Mouse (Mus musculus): Measurements from ENCODE around the gene Cela3b. TPM values are rescaled to one million over a fixed set of nuclear protein-coding genes. Genes with fewer than 3 reads are reported as not detected.

The Cela3b gene
- total and polyA plus RNA-seq, 2 experiments from 2014 or later = not detected

- H3K4me2 ChIP-seq (ENCODE audit: low read depth, low read length, poor library complexity, severe bottlenecking) = no peak overlapping the region
- no peak overlapping the region for H3K4me3 ChIP-seq (ENCODE audit: low read depth, low read length)
- H3K27ac ChIP-seq (ENCODE audit: low read depth, low read length) = no peak overlapping the region
- H3K4me1 ChIP-seq (ENCODE audit: insufficient read depth, low read length) = no peaks in the 10 kb centered on the region
- ATAC-seq (ENCODE audit: low FRiP score) = no peak
- 73% methylated on average over 9 of the region's 9 CpGs for WGBS
- no peak overlapping the region for H3K9ac ChIP-seq (replicated peaks; ENCODE audit: low read length, poor library complexity, severe bottlenecking)
- H3K36me3 ChIP-seq (ENCODE audit: insufficient read depth, low read length) = no peaks in the 10 kb centered on the region
- TF ChIP-seq CTCF (IDR thresholded peaks at IDR 0.05) = no peak
- DNase-seq (ENCODE audit: low spot score) = no peak
- no peaks in the 10 kb centered on the region for H3K9me3 ChIP-seq (ENCODE audit: low read length)
- no peaks in the 10 kb centered on the region for H3K27me3 ChIP-seq (ENCODE audit: insufficient read depth, low read length)
Observed at GRCm38 (mm10) chr4:137393378-137394135, 36.8 kb downstream of the Cela3b start.

GRCm38 (mm10) chr4:137392874-137393273 is 37.5 kb downstream of the Cela3b start:
- no peak for DNase-seq (ENCODE audit: low spot score)
- TF ChIP-seq CTCF (IDR thresholded peaks at IDR 0.05) = no peak

GRCm38 (mm10) chr4:137391287-137391686 is 39.1 kb downstream of the Cela3b start:
- ATAC-seq (ENCODE audit: low FRiP score) (no peak), DNase-seq (ENCODE audit: low spot score) (no peak)
- WGBS = 89% methylated on average over 3 of the region's 3 CpGs
- Histone ChIP-seq H3K4me1 (ENCODE audit: insufficient read depth, low read length) (no peaks in the 10 kb centered on the region), H3K9ac (replicated peaks; ENCODE audit: low read length, poor library complexity, severe bottlenecking) (no peak overlapping the region), H3K27ac (ENCODE audit: low read depth, low read length) (no peak overlapping the region), H3K9me3 (ENCODE audit: low read length) (no peaks in the 10 kb centered on the region), H3K4me3 (ENCODE audit: low read depth, low read length) (no peak overlapping the region), H3K36me3 (ENCODE audit: insufficient read depth, low read length) (no peaks in the 10 kb centered on the region), H3K4me2 (ENCODE audit: low read depth, low read length, poor library complexity, severe bottlenecking) (no peak overlapping the region), H3K27me3 (ENCODE audit: insufficient read depth, low read length) (no peaks in the 10 kb centered on the region)
- TF ChIP-seq CTCF (IDR thresholded peaks at IDR 0.05) = peak; percentile 43

More at GRCm38 (mm10) chr4:137392874-137393273, 37.5 kb downstream of the Cela3b start:
- H3K9me3 ChIP-seq (ENCODE audit: low read length) = no peaks in the 10 kb centered on the region
- no peak overlapping the region for H3K4me2 ChIP-seq (ENCODE audit: low read depth, low read length, poor library complexity, severe bottlenecking)
- H3K36me3 ChIP-seq (ENCODE audit: insufficient read depth, low read length) = no peaks in the 10 kb centered on the region
- H3K27ac ChIP-seq (ENCODE audit: low read depth, low read length) = no peak overlapping the region
- H3K27me3 ChIP-seq (ENCODE audit: insufficient read depth, low read length) = no peaks in the 10 kb centered on the region
- WGBS = 88% methylated on average over 9 of the region's 9 CpGs
- no peaks in the 10 kb centered on the region for H3K4me1 ChIP-seq (ENCODE audit: insufficient read depth, low read length)
- H3K9ac ChIP-seq (replicated peaks; ENCODE audit: low read length, poor library complexity, severe bottlenecking) = no peak overlapping the region
- no peak overlapping the region for H3K4me3 ChIP-seq (ENCODE audit: low read depth, low read length)
- ATAC-seq (ENCODE audit: low FRiP score) = no peak

- H3K36me3 ChIP-seq (ENCODE audit: insufficient read depth, low read length) = no peaks in the 10 kb centered on the region
- no peak overlapping the region for H3K9ac ChIP-seq (replicated peaks; ENCODE audit: low read length, poor library complexity, severe bottlenecking)
- no peak for TF ChIP-seq CTCF (IDR thresholded peaks at IDR 0.05)
- H3K9me3 ChIP-seq (ENCODE audit: low read length) = no peaks in the 10 kb centered on the region
- ATAC-seq (ENCODE audit: low FRiP score) (no peak), DNase-seq (ENCODE audit: low spot score) (no peak)
- no peaks in the 10 kb centered on the region for H3K4me1 ChIP-seq (ENCODE audit: insufficient read depth, low read length)
- H3K4me2 ChIP-seq (ENCODE audit: low read depth, low read length, poor library complexity, severe bottlenecking) = no peak overlapping the region
- H3K27ac ChIP-seq (ENCODE audit: low read depth, low read length) = no peak overlapping the region
- no peak overlapping the region for H3K4me3 ChIP-seq (ENCODE audit: low read depth, low read length)
- WGBS = 90% methylated on average over 4 of the region's 4 CpGs
- H3K27me3 ChIP-seq (ENCODE audit: insufficient read depth, low read length) = no peaks in the 10 kb centered on the region
Observed at GRCm38 (mm10) chr4:137390196-137390595, 40.1 kb downstream of the Cela3b start.

GRCm38 (mm10) chr4:137388983-137389382 is 41.4 kb downstream of the Cela3b start:
- no peak for ATAC-seq (ENCODE audit: low FRiP score)
- no peak for TF ChIP-seq CTCF (IDR thresholded peaks at IDR 0.05)
- H3K4me1 ChIP-seq (ENCODE audit: insufficient read depth, low read length) = no peaks in the 10 kb centered on the region

GRCm38 (mm10) chr4:137388059-137388794 is 42.1 kb downstream of the Cela3b start:
- no peak for TF ChIP-seq CTCF (IDR thresholded peaks at IDR 0.05)
- peak overlapping the region; percentile 86 for H3K27ac ChIP-seq (ENCODE audit: low read depth, low read length)
- peak overlapping the region; percentile 83 for H3K4me2 ChIP-seq (ENCODE audit: low read depth, low read length, poor library complexity, severe bottlenecking)
- peak; percentile 97 for DNase-seq (ENCODE audit: low spot score)
- peak overlapping the region; percentile 70 for H3K9ac ChIP-seq (replicated peaks; ENCODE audit: low read length, poor library complexity, severe bottlenecking)
- H3K36me3 ChIP-seq (ENCODE audit: insufficient read depth, low read length) = no peaks in the 10 kb centered on the region
- peak overlapping the region; percentile 89 for H3K4me3 ChIP-seq (ENCODE audit: low read depth, low read length)
- no peaks in the 10 kb centered on the region for H3K9me3 ChIP-seq (ENCODE audit: low read length)
- peak; percentile 93 for ATAC-seq (ENCODE audit: low FRiP score)
- no peaks in the 10 kb centered on the region for H3K4me1 ChIP-seq (ENCODE audit: insufficient read depth, low read length)
- WGBS = 1% methylated on average over 46 of the region's 46 CpGs
- no peaks in the 10 kb centered on the region for H3K27me3 ChIP-seq (ENCODE audit: insufficient read depth, low read length)

More at GRCm38 (mm10) chr4:137388983-137389382, 41.4 kb downstream of the Cela3b start:
- H3K4me2 ChIP-seq (ENCODE audit: low read depth, low read length, poor library complexity, severe bottlenecking) = peak overlapping the region; percentile 83
- no peaks in the 10 kb centered on the region for H3K27me3 ChIP-seq (ENCODE audit: insufficient read depth, low read length)
- peak overlapping the region; percentile 89 for H3K4me3 ChIP-seq (ENCODE audit: low read depth, low read length)
- H3K9me3 ChIP-seq (ENCODE audit: low read length) = no peaks in the 10 kb centered on the region
- H3K27ac ChIP-seq (ENCODE audit: low read depth, low read length) = peak overlapping the region; percentile 86
- no peak for DNase-seq (ENCODE audit: low spot score)
- no peaks in the 10 kb centered on the region for H3K36me3 ChIP-seq (ENCODE audit: insufficient read depth, low read length)
- peak overlapping the region; percentile 70; the same call in 1 of the 2 replicates for H3K9ac ChIP-seq (replicated peaks; ENCODE audit: low read length, poor library complexity, severe bottlenecking)
- WGBS = 41% methylated on average over 6 of the region's 6 CpGs

All from midbrain, postnatal 0 days (tissue).